Mouse (Mus musculus) retina, embryonic 14.5 days (tissue): Measurements from ENCODE around the gene Agap1.
A peak's percentile ranks its signal among the peaks of the same experiment; 100 is the strongest.

Source experiments
- DNase-seq: peaks from one replicate; pipeline ENCODE4 v3.0.0-alpha.2; 2015; ENCODE audit warnings: low spot score

Agap1 gene

GRCm38 (mm10) chr1:89616556-89616955 is 161.9 kb downstream of the Agap1 start:
- no peak for DNase-seq

GRCm38 (mm10) chr1:89617336-89617735 is 162.7 kb downstream of the Agap1 start:
- no peak for DNase-seq

- DNase-seq = no peak
Observed at GRCm38 (mm10) chr1:89619963-89620362, 165.4 kb downstream of the Agap1 start.

GRCm38 (mm10) chr1:89621014-89621791 is 166.6 kb downstream of the Agap1 start:
- DNase-seq = no peak

GRCm38 (mm10) chr1:89621952-89622351 is 167.3 kb downstream of the Agap1 start:
- no peak for DNase-seq

GRCm38 (mm10) chr1:89622801-89623200 is 168.2 kb downstream of the Agap1 start:
- DNase-seq = no peak

GRCm38 (mm10) chr1:89625312-89625711 is 170.7 kb downstream of the Agap1 start:
- DNase-seq = no peak

- no peak for DNase-seq
Observed at GRCm38 (mm10) chr1:89625967-89626366, 171.4 kb downstream of the Agap1 start.

GRCm38 (mm10) chr1:89626940-89627339 is 172.3 kb downstream of the Agap1 start:
- DNase-seq = no peak

GRCm38 (mm10) chr1:89627650-89628049 is 173.0 kb downstream of the Agap1 start:
- peak; percentile 41 for DNase-seq

- no peak for DNase-seq
Observed at GRCm38 (mm10) chr1:89630836-89631235, 176.2 kb downstream of the Agap1 start.

- DNase-seq = peak; percentile 83
Observed at GRCm38 (mm10) chr1:89631747-89632146, 177.1 kb downstream of the Agap1 start.

- DNase-seq = no peak
Observed at GRCm38 (mm10) chr1:89634055-89634454, 179.4 kb downstream of the Agap1 start.

GRCm38 (mm10) chr1:89635131-89635530 is 180.5 kb downstream of the Agap1 start:
- no peak for DNase-seq

- DNase-seq = no peak
Observed at GRCm38 (mm10) chr1:89637670-89638069, 183.1 kb downstream of the Agap1 start.

- DNase-seq = peak; percentile 80
Observed at GRCm38 (mm10) chr1:89643445-89644100, 189.0 kb downstream of the Agap1 start.

- DNase-seq = no peak
Observed at GRCm38 (mm10) chr1:89644120-89644519, 189.5 kb downstream of the Agap1 start.

- peak; percentile 83 for DNase-seq
Observed at GRCm38 (mm10) chr1:89646326-89647018, 191.9 kb downstream of the Agap1 start.

- no peak for DNase-seq
Observed at GRCm38 (mm10) chr1:89647505-89647904, 192.9 kb downstream of the Agap1 start.

GRCm38 (mm10) chr1:89650557-89650956 is 196.0 kb downstream of the Agap1 start:
- no peak for DNase-seq

- no peak for DNase-seq
Observed at GRCm38 (mm10) chr1:89656167-89656566, 201.6 kb downstream of the Agap1 start.

GRCm38 (mm10) chr1:89656643-89657321 is 202.2 kb downstream of the Agap1 start:
- peak; percentile 26 for DNase-seq
